Mouse (Mus musculus) embryonic facial prominence, embryonic 11.5 days (tissue): ENCODE data around the gene Ptdss2. TPM values are rescaled to one million over a fixed set of nuclear protein-coding genes. Genes with fewer than 3 reads are reported as not detected.

ENCODE experiments used
- ATAC-seq: fragments of 200-750 bp; cut with Nextera tagmentation; replicated peaks from 2 replicates; pipeline ENCODE4 v1.8.0; 2017; ENCODE audit warnings: low read depth; ENCODE audit not compliant: insufficient number of reproducible peaks, low FRiP score, low TSS enrichment
- DNase-seq: peaks from one replicate; pipeline ENCODE4 v3.0.0-alpha.2; 2015; ENCODE audit warnings: low spot score
- H3K27ac ChIP-seq: fragments of 300-500 bp; sonication (generic); replicated peaks from 2 replicates; pipeline ENCODE4 v1.5.1; 2014; ENCODE audit warnings: mild to moderate bottlenecking, low read depth, low read length, control low read depth
- H3K27me3 ChIP-seq: fragments of 300-500 bp; sonication (generic); 2 replicates; pipeline ENCODE4 v1.6.1; 2014; ENCODE audit warnings: mild to moderate bottlenecking, low read length, moderate library complexity, mixed read lengths; ENCODE audit not compliant: control insufficient read depth, insufficient read depth
- H3K36me3 ChIP-seq: fragments of 300-500 bp; sonication (generic); replicated peaks from 2 replicates; pipeline ENCODE4 v1.6.1; 2014; ENCODE audit warnings: low read depth, mild to moderate bottlenecking, low read length, moderate library complexity, mixed read lengths; ENCODE audit not compliant: control insufficient read depth, insufficient read depth
- H3K4me1 ChIP-seq: fragments of 300-500 bp; sonication (generic); 2 replicates; pipeline ENCODE4 v1.6.1; 2014; ENCODE audit warnings: low read length, mixed read lengths; ENCODE audit not compliant: control insufficient read depth, insufficient read depth
- H3K4me2 ChIP-seq: fragments of 300-500 bp; sonication (generic); 2 replicates; pipeline ENCODE4 v1.6.1; 2014; ENCODE audit warnings: low read depth, mild to moderate bottlenecking, control low read depth, low read length, moderate library complexity
- H3K4me3 ChIP-seq: fragments of 300-500 bp; sonication (generic); 2 replicates; pipeline ENCODE4 v1.5.1; 2014; ENCODE audit warnings: low read depth, low read length, control low read depth
- H3K9ac ChIP-seq: fragments of 300-500 bp; sonication (generic); replicated peaks from 2 replicates; pipeline ENCODE4 v1.6.1; 2014; ENCODE audit warnings: mild to moderate bottlenecking, control low read depth, low read length
- H3K9me3 ChIP-seq: fragments of 300-500 bp; sonication (generic); replicated peaks from 2 replicates; pipeline ENCODE4 v1.6.1; 2016; ENCODE audit warnings: mild to moderate bottlenecking, low read length, inconsistent platforms, mixed read lengths; ENCODE audit not compliant: control insufficient read depth
- WGBS: fragments of 180-500 bp; shearing (Covaris S2); extraction: QIAGEN DNeasy Blood & Tissue Kit; methylation state at CpG from one replicate; pipeline ENCODE4 v1.1.7; 2014; 5-methylcytosine and 5-hydroxymethylcytosine counted together
- polyA plus RNA-seq: library from polyadenylated mRNA; unstranded; fragments of >200 nt; fragmentation: Nextera tagmentation; extraction: Ambion mirVana; gene quantifications from 2 replicates; pipeline ENCODE4 v1.2.1, GENCODE M21; 2014

The Ptdss2 gene
- polyA plus RNA-seq, 1 experiment from 2014 or later = 69.6 TPM

- Histone ChIP-seq H3K4me2 (no peak overlapping the region), H3K4me1 (no peaks in the 10 kb centered on the region), H3K4me3 (no peak overlapping the region), H3K27me3 (no peaks in the 10 kb centered on the region), H3K27ac (no peak overlapping the region), H3K9ac (no peak overlapping the region), H3K36me3 (peaks cover under 1% of the 10 kb centered on the region), H3K9me3 (no peaks in the 10 kb centered on the region)
- DNase-seq (no peak), ATAC-seq (no peak)
- WGBS = 93% methylated on average over 12 of the region's 12 CpGs
These were observed 23.9 kb downstream of the Ptdss2 start for GRCm38 (mm10) chr7:141146043-141146595.

- H3K9me3 ChIP-seq = no peaks in the 10 kb centered on the region
- DNase-seq (no peak), ATAC-seq (no peak)
- H3K36me3 ChIP-seq = peaks cover 3% of the 10 kb centered on the region
- no peak overlapping the region for H3K4me2 ChIP-seq
- H3K27ac ChIP-seq = no peak overlapping the region
- no peaks in the 10 kb centered on the region for H3K27me3 ChIP-seq
- no peak overlapping the region for H3K9ac ChIP-seq
- H3K4me1 ChIP-seq = no peaks in the 10 kb centered on the region
- 87% methylated on average over 6 of the region's 6 CpGs for WGBS
- no peak overlapping the region for H3K4me3 ChIP-seq
These were observed 24.9 kb downstream of the Ptdss2 start for GRCm38 (mm10) chr7:141147044-141147443.

- Histone ChIP-seq H3K27ac (no peak overlapping the region), H3K27me3 (no peaks in the 10 kb centered on the region), H3K4me2 (no peak overlapping the region), H3K9ac (no peak overlapping the region), H3K9me3 (no peaks in the 10 kb centered on the region), H3K4me3 (no peak overlapping the region), H3K4me1 (no peaks in the 10 kb centered on the region), H3K36me3 (peaks cover 3% of the 10 kb centered on the region)
- no peak for DNase-seq
- 81% methylated on average over 4 of the region's 4 CpGs for WGBS
- no peak for ATAC-seq
These were observed 26.5 kb downstream of the Ptdss2 start for GRCm38 (mm10) chr7:141148639-141149038.

DNA sequence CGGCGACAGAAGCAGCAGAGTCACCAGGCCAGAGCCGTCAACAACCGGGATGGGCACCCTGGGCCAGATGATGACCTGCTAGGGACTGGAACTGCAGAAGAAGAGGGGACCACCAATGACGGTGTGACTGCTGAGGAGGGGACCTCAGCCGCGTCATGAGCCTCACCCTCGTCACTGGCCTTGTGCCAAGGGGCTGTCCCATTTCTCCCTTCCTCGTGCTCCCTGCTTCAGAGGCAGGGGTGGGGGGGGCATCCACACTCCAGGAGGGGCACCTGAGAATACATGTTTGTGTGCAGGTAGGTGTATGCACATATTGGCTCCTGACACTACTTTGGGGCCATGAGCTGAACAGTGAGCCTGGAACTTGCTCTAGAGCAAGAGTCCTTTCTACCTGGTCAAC lies 33.2 kb downstream of the Ptdss2 start:
- peaks cover 3% of the 10 kb centered on the region for H3K36me3 ChIP-seq
- no peak overlapping the region for H3K9ac ChIP-seq
- H3K4me1 ChIP-seq = no peaks in the 10 kb centered on the region
- H3K9me3 ChIP-seq = no peaks in the 10 kb centered on the region
- WGBS = 93% methylated on average over 9 of the region's 9 CpGs
- H3K27me3 ChIP-seq = no peaks in the 10 kb centered on the region
- DNase-seq = no peak
- H3K4me3 ChIP-seq = no peak overlapping the region
- no peak overlapping the region for H3K27ac ChIP-seq
- ATAC-seq = no peak
- H3K4me2 ChIP-seq = no peak overlapping the region

DNA sequence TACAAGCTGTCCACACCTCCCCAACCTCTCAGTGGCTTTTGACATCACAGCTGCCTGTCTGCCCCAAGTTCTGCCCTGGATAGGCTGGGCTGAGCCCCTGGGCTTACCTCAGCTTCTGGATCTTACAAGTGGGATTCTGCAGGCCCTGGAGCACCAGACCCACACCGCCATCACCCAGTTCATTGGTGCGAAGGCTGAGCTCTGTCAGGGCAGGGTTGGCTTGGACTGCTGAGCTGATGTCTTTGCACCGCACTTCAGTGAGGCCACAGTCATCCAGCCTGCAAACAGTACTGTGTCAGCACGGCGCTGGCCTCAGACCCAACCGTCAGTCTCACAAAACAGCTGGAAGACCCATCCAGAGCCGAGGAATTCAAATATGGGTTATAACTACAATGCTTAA lies 42.2 kb downstream of the Ptdss2 start:
- H3K9ac ChIP-seq = no peak overlapping the region
- H3K4me3 ChIP-seq = no peak overlapping the region
- H3K36me3 ChIP-seq = peaks cover 3% of the 10 kb centered on the region
- no peak overlapping the region for H3K27ac ChIP-seq
- H3K27me3 ChIP-seq = no peaks in the 10 kb centered on the region
- WGBS = 89% methylated on average over 7 of the region's 7 CpGs
- ATAC-seq (no peak), DNase-seq (no peak)
- no peaks in the 10 kb centered on the region for H3K4me1 ChIP-seq
- H3K9me3 ChIP-seq = no peaks in the 10 kb centered on the region
- no peak overlapping the region for H3K4me2 ChIP-seq

GRCm38 (mm10) chr7:141164850-141165249 lies 42.7 kb downstream of the Ptdss2 start:
- Histone ChIP-seq H3K27ac (no peak overlapping the region), H3K36me3 (peaks cover 3% of the 10 kb centered on the region), H3K4me3 (no peak overlapping the region), H3K9ac (no peak overlapping the region), H3K4me1 (no peaks in the 10 kb centered on the region), H3K27me3 (no peaks in the 10 kb centered on the region), H3K4me2 (no peak overlapping the region), H3K9me3 (no peaks in the 10 kb centered on the region)
- no peak for DNase-seq
- no peak for ATAC-seq
- WGBS = 88% methylated on average over 6 of the region's 6 CpGs

- peak; percentile 17 for DNase-seq
- H3K9me3 ChIP-seq = no peaks in the 10 kb centered on the region
- H3K4me1 ChIP-seq = no peaks in the 10 kb centered on the region
- H3K9ac ChIP-seq = peak overlapping the region; percentile 65
- no peak overlapping the region for H3K27ac ChIP-seq
- no peak for ATAC-seq
- 19% methylated on average over 7 of the region's 7 CpGs for WGBS
- H3K4me3 ChIP-seq = peak overlapping the region; percentile 45
- peak overlapping the region; percentile 71 for H3K4me2 ChIP-seq
- no peaks in the 10 kb centered on the region for H3K27me3 ChIP-seq
- H3K36me3 ChIP-seq = no peaks in the 10 kb centered on the region; the same call in 1 of the 2 replicates
These were observed 45.8 kb downstream of the Ptdss2 start for GRCm38 (mm10) chr7:141167901-141168517.

DNA sequence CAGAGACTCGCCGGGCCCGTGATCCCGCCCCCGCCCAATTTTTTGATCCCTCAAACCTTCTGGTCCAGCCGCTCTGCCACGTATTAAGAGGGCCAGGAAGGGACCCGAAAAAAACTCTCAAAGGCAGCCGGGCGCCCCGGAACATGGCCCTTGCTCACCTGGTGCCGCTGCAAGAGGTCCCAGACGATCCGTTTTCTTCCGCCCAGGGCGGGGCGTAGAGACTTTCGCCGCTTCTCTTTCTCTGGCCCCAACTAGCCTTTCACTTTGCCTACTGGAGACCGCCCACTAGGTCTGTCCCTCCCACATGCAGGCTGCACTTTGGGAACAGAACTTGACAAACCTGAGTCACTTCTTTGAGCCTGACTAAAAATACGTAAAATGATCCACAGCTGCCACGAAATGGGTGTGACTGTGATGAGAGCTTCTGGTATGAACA lies 46.4 kb downstream of the Ptdss2 start:
- no peaks in the 10 kb centered on the region; the same call in 1 of the 2 replicates for H3K36me3 ChIP-seq
- ATAC-seq = no peak
- H3K4me2 ChIP-seq = peak overlapping the region; percentile 71
- H3K9ac ChIP-seq = peak overlapping the region; percentile 65
- H3K9me3 ChIP-seq = no peaks in the 10 kb centered on the region
- H3K4me1 ChIP-seq = no peaks in the 10 kb centered on the region
- 0 out of 2 replicates have a peak overlapping the region, but pooled peaks have one; percentile 22 for H3K27ac ChIP-seq
- H3K27me3 ChIP-seq = no peaks in the 10 kb centered on the region
- DNase-seq = peak; percentile 67
- peak overlapping the region; percentile 45 for H3K4me3 ChIP-seq
- 2% methylated on average over 22 of the region's 22 CpGs for WGBS
